Mouse (Mus musculus) embryonic facial prominence, embryonic 10.5 days (tissue): Measurements from ENCODE around the gene Cpne9. TPM values are rescaled to one million over a fixed set of nuclear protein-coding genes. Genes with fewer than 3 reads are reported as not detected.

ENCODE experiments used
- DNase-seq: peaks from one replicate; pipeline ENCODE4 v3.0.0-alpha.2; 2017; ENCODE audit warnings: low spot score
- H3K27ac ChIP-seq: fragments of 300-500 bp; sonication (generic); replicated peaks from 2 replicates; pipeline ENCODE4 v1.5.1; 2016; ENCODE audit warnings: mild to moderate bottlenecking
- H3K27me3 ChIP-seq: fragments of 300-500 bp; sonication (generic); replicated peaks from 2 replicates; pipeline ENCODE4 v1.6.1; 2016; ENCODE audit warnings: low read depth, mild to moderate bottlenecking; ENCODE audit not compliant: poor library complexity, severe bottlenecking
- H3K36me3 ChIP-seq: fragments of 300-500 bp; sonication (generic); replicated peaks from 2 replicates; pipeline ENCODE4 v1.6.1; 2016; ENCODE audit warnings: mild to moderate bottlenecking, moderate library complexity
- H3K4me1 ChIP-seq: fragments of 300-500 bp; sonication (generic); 2 replicates; pipeline ENCODE4 v1.6.1; 2016
- H3K4me3 ChIP-seq: fragments of 300-500 bp; sonication (generic); 2 replicates; pipeline ENCODE4 v1.5.1; 2016; ENCODE audit warnings: mild to moderate bottlenecking, moderate library complexity
- H3K9me3 ChIP-seq: fragments of 300-500 bp; sonication (generic); 2 replicates; pipeline ENCODE4 v1.6.1; 2016; ENCODE audit warnings: mild to moderate bottlenecking
- WGBS: fragments of 180-500 bp; shearing (Covaris S2); methylation state at CpG from one replicate; pipeline ENCODE4 v1.1.7; 2016; 5-methylcytosine and 5-hydroxymethylcytosine counted together
- polyA plus RNA-seq: library from polyadenylated mRNA; unstranded; fragments of >200 nt; fragmentation: Nextera tagmentation; extraction: Ambion mirVana; gene quantifications from 2 replicates; pipeline ENCODE4 v1.2.1, GENCODE M21; 2016

The Cpne9 gene
- polyA plus RNA-seq, 1 experiment from 2014 or later, result 0.04 TPM

GRCm38 (mm10) chr6:113351653-113352052 is 69.5 kb downstream of the Cpne9 start:
- H3K27ac ChIP-seq, result no peak overlapping the region
- H3K9me3 ChIP-seq, result no peaks in the 10 kb centered on the region
- WGBS, result 64% methylated on average over 10 of the region's 10 CpGs
- no peaks in the 10 kb centered on the region for H3K36me3 ChIP-seq
- H3K4me1 ChIP-seq, result no peaks in the 10 kb centered on the region
- DNase-seq, result no peak
- H3K27me3 ChIP-seq, result no peaks in the 10 kb centered on the region
- H3K4me3 ChIP-seq, result no peak overlapping the region

GRCm38 (mm10) chr6:113352820-113353219 is 70.7 kb downstream of the Cpne9 start:
- Histone ChIP-seq H3K4me1 (no peaks in the 10 kb centered on the region), H3K27ac (no peak overlapping the region)
- 74% methylated on average over 3 of the region's 3 CpGs for WGBS

GRCm38 (mm10) chr6:113353696-113354095 is 71.6 kb downstream of the Cpne9 start:
- DNase-seq, result no peak
- Histone ChIP-seq H3K9me3 (no peaks in the 10 kb centered on the region), H3K4me3 (no peak overlapping the region), H3K36me3 (no peaks in the 10 kb centered on the region), H3K4me1 (no peaks in the 10 kb centered on the region), H3K27me3 (no peaks in the 10 kb centered on the region), H3K27ac (no peak overlapping the region)
- WGBS, result 78% methylated on average over 3 of the region's 3 CpGs

More at GRCm38 (mm10) chr6:113352820-113353219, 70.7 kb downstream of the Cpne9 start:
- H3K36me3 ChIP-seq, result no peaks in the 10 kb centered on the region
- no peaks in the 10 kb centered on the region for H3K27me3 ChIP-seq
- H3K9me3 ChIP-seq, result no peaks in the 10 kb centered on the region
- DNase-seq, result no peak
- H3K4me3 ChIP-seq, result no peak overlapping the region

Other genes starting within 250 kb of the Cpne9 start
- 65.8 and 66.2 TPM in 2 replicates for gene Thumpd3, start 236.1 kb upstream of the Cpne9 start, polyA plus RNA-seq
- gene Setd5, start 204.9 kb upstream of the Cpne9 start, polyA plus RNA-seq, result 85.8 and 90.1 TPM in 2 replicates
- gene Lhfpl4, start 86.9 kb upstream of the Cpne9 start, polyA plus RNA-seq, result 4.7 and 5.0 TPM in 2 replicates
- 44.0 and 46.9 TPM in 2 replicates for gene Mtmr14, start 44.5 kb upstream of the Cpne9 start, polyA plus RNA-seq
- 24.8 and 26.0 TPM in 2 replicates for gene Brpf1, start 24.8 kb downstream of the Cpne9 start, polyA plus RNA-seq
- 17.8 and 20.0 TPM in 2 replicates for gene Ogg1, start 44.7 kb downstream of the Cpne9 start, polyA plus RNA-seq
- gene Camk1, start 61.7 kb downstream of the Cpne9 start, polyA plus RNA-seq, result 47.0 and 48.9 TPM in 2 replicates
- gene Tada3, start 95.6 kb downstream of the Cpne9 start, polyA plus RNA-seq, result 48.1 and 48.4 TPM in 2 replicates
- 377 and 387 TPM in 2 replicates for gene Arpc4, start 95.8 kb downstream of the Cpne9 start, polyA plus RNA-seq
- gene Ttll3, start 107.0 kb downstream of the Cpne9 start, polyA plus RNA-seq, result 2.8 and 3.7 TPM in 2 replicates
- gene Rpusd3, start 137.0 kb downstream of the Cpne9 start, polyA plus RNA-seq, result 34.6 and 34.8 TPM in 2 replicates
- not detected in 2 replicates for gene Cidec, start 153.5 kb downstream of the Cpne9 start, polyA plus RNA-seq
- 87.2 and 88.8 TPM in 2 replicates for gene Jagn1, start 160.3 kb downstream of the Cpne9 start, polyA plus RNA-seq
- gene Il17re, start 176.2 kb downstream of the Cpne9 start, polyA plus RNA-seq, result 3.7 and 4.0 TPM in 2 replicates
- gene Il17rc, start 189.1 kb downstream of the Cpne9 start, polyA plus RNA-seq, result 2.4 and 2.5 TPM in 2 replicates
- 23.5 and 27.2 TPM in 2 replicates for gene Creld1, start 201.0 kb downstream of the Cpne9 start, polyA plus RNA-seq
- gene Prrt3, start 219.6 kb downstream of the Cpne9 start, polyA plus RNA-seq, result 2.1 and 2.2 TPM in 2 replicates
- gene Emc3, start 249.3 kb downstream of the Cpne9 start, polyA plus RNA-seq, result 67.0 and 74.3 TPM in 2 replicates
- gene Fancd2, start 249.4 kb downstream of the Cpne9 start, polyA plus RNA-seq, result 19.7 and 21.4 TPM in 2 replicates